ENCODE assay signal across 13 mouse cellular contexts in the genomic region with DNA sequence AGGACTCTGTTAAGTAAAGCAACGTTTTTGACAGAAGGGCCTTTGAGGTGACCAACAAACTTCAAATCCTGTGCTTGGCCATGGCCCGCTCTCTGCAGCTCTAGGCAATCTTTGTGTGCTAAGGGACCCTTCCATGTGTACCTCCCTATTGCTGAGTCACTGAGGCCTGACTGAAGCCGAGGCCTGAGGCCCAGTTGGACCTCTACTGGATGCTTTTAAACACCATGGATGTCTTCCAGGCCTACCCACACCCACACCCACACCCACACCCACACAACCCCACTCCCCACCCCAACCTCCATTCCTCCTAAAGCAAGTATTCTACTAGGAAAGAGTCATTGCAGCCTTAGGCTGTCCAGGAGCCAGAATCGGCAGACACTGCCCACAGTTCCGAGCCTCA.
DNase-seq lines count a peak whose midpoint lies in the region; ATAC-seq lines count a peak whose summit lies in the region.
"Had no signal": no experiment of that assay in that cellular context is flagged by ENCODE, and none has a peak within 500 bp of the region (broad histone marks: within the 10 kb centered on the region; RNA-seq: fewer than 3 reads in every experiment).

No protein-coding gene starts in this region.

- no peaks in the 10 kb centered on the region for H3K36me3 ChIP-seq in kidney, embryonic 14.5 days (ENCODE audit: control insufficient read depth, insufficient read depth, low read length)
- no peaks in the 10 kb centered on the region for H3K36me3 ChIP-seq in embryonic facial prominence, embryonic 10.5 days (replicated peaks)
- no peaks in the 10 kb centered on the region for H3K36me3 ChIP-seq in limb, embryonic 12.5 days
- H3K36me3 ChIP-seq: G1E; liver, embryonic 13.5 days had no signal

- peak; percentile 9 for ATAC-seq in kidney, embryonic 14.5 days (ENCODE audit: low FRiP score, low TSS enrichment)
- ATAC-seq in limb, embryonic 12.5 days (ENCODE audit: insufficient number of reproducible peaks, insufficient read depth, low FRiP score, low TSS enrichment, low read depth), result peak; percentile 16; the same call in 1 of the 2 replicates

- H3K9me3 ChIP-seq in kidney, embryonic 14.5 days (ENCODE audit: control insufficient read depth, low read length), result no peaks in the 10 kb centered on the region
- peaks cover 5% of the 10 kb centered on the region; the same call in 1 of the 2 replicates for H3K9me3 ChIP-seq in embryonic facial prominence, embryonic 10.5 days
- peaks cover 3% of the 10 kb centered on the region for H3K9me3 ChIP-seq in limb, embryonic 12.5 days
- H3K9me3 ChIP-seq: G1E had no signal

- H3K27me3 ChIP-seq in kidney, embryonic 14.5 days (ENCODE audit: control insufficient read depth, insufficient read depth, low read length), result no peaks in the 10 kb centered on the region
- H3K27me3 ChIP-seq in embryonic facial prominence, embryonic 10.5 days (replicated peaks; ENCODE audit: low read depth, poor library complexity, severe bottlenecking), result no peaks in the 10 kb centered on the region
- H3K27me3 ChIP-seq in limb, embryonic 12.5 days, result no peaks in the 10 kb centered on the region
- H3K27me3 ChIP-seq: liver, embryonic 13.5 days had no signal

- H3K4me1 ChIP-seq in kidney, embryonic 14.5 days (ENCODE audit: control insufficient read depth, insufficient read depth, low read length), result peaks cover 16% of the 10 kb centered on the region; the same call in 1 of the 2 replicates
- H3K4me1 ChIP-seq in embryonic facial prominence, embryonic 10.5 days, result peaks cover 29% of the 10 kb centered on the region
- peaks cover 17% of the 10 kb centered on the region for H3K4me1 ChIP-seq in limb, embryonic 12.5 days (replicated peaks)
- H3K4me1 ChIP-seq: liver, embryonic 13.5 days had no signal

- H3K9ac ChIP-seq in kidney, embryonic 14.5 days (ENCODE audit: low read depth, low read length), result no peak overlapping the region
- 0 out of 2 replicates have a peak overlapping the region, but pooled peaks have one; percentile 1 for H3K9ac ChIP-seq in limb, embryonic 12.5 days (replicated peaks)
- H3K9ac ChIP-seq: liver, embryonic 13.5 days had no signal

- no peak overlapping the region for H3K4me3 ChIP-seq in kidney, embryonic 14.5 days (ENCODE audit: low read length)
- 0 out of 2 replicates have a peak overlapping the region, but pooled peaks have one; percentile 28 for H3K4me3 ChIP-seq in embryonic facial prominence, embryonic 10.5 days
- no peak overlapping the region for H3K4me3 ChIP-seq in limb, embryonic 12.5 days (replicated peaks)
- H3K4me3 ChIP-seq: liver, embryonic 13.5 days had no signal

- intact Hi-C loops in gastrocnemius, postnatal 14 days (cut with DNase I; ENCODE audit: low total_unique reads), result no loop called here

- WGBS in kidney, embryonic 14.5 days, result 70% methylated on average over 5 of the region's 5 CpGs
- 83% methylated on average over 5 of the region's 5 CpGs for WGBS in embryonic facial prominence, embryonic 10.5 days
- 77% methylated on average over 5 of the region's 5 CpGs for WGBS in limb, embryonic 12.5 days

- H3K4me2 ChIP-seq in kidney, embryonic 14.5 days (replicated peaks; ENCODE audit: low read depth, low read length), result no peak overlapping the region
- H3K4me2 ChIP-seq in limb, embryonic 12.5 days, result no peak overlapping the region; the same call in 1 of the 2 replicates
- H3K4me2 ChIP-seq: liver, embryonic 13.5 days had no signal

- DNase-seq in gastrocnemius, postnatal 25 days, result peak; percentile 16
- no peak for DNase-seq in gastrocnemius, postnatal 14 days
- no peak for DNase-seq in kidney, postnatal 10 days
- no peak for DNase-seq in embryonic facial prominence, embryonic 10.5 days (ENCODE audit: low spot score)
- no peak for DNase-seq in thymus, adult 18-20 months
- no peak for DNase-seq in urinary bladder, adult 2 months (ENCODE audit: low spot score)
- DNase-seq: B cell, adult 2 months; cerebellum, adult 8-10 months; liver, embryonic 13.5 days; right cerebral cortex, postnatal 4 days had no signal

- H3K27ac ChIP-seq in kidney, embryonic 14.5 days (ENCODE audit: low read depth, low read length), result peak overlapping the region; percentile 44
- peak overlapping the region; percentile 88 for H3K27ac ChIP-seq in embryonic facial prominence, embryonic 10.5 days (replicated peaks)
- peak overlapping the region; percentile 79 for H3K27ac ChIP-seq in limb, embryonic 12.5 days
- H3K27ac ChIP-seq: liver, embryonic 13.5 days had no signal
